14 mouse cellular contexts compared by ENCODE assay signal in the genomic region with DNA sequence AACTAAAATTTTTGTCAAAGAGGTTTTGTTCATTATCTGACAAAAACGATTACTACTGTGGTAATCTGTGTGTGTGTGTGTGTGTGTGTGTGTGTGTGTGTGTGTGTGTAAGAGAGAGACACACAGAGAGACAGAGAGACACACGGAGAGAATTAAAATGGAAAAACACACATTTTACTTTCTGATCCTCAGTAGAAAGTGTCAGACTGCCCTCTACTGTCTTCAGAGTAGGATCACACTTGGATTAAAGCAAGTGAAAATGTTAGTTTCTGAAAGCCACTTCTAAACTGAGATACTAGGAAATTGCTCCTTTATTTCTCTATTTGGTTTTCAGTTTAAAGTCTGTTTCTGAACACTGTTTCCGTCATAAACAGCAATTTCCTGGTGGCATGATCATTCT. TPM values are rescaled to one million over a fixed set of nuclear protein-coding genes. Genes with fewer than 3 reads are reported as not detected.
DNase-seq lines count a peak whose midpoint lies in the region; ATAC-seq and TF ChIP-seq lines count a peak whose summit lies in the region.
"Had no signal": no experiment of that assay in that cellular context is flagged by ENCODE, and none has a peak within 500 bp of the region (broad histone marks: within the 10 kb centered on the region; RNA-seq: fewer than 3 reads in every experiment).

No protein-coding gene starts in this region.

- no peaks in the 10 kb centered on the region for H3K79me2 ChIP-seq in liver, adult 2 months (ENCODE audit: control insufficient read depth, insufficient read depth, low read length)

- TF ChIP-seq CTCF in liver, adult 2 months (IDR thresholded peaks at IDR 0.05; ENCODE audit: low read depth, low read length) = 0 out of 2 replicates have a peak, but pooled peaks have one; percentile 30

- no peak for TF ChIP-seq POLR2A in liver, adult 2 months (IDR thresholded peaks at IDR 0.05; ENCODE audit: extremely low read depth, insufficient read depth, low read length)

- H3K9me3 ChIP-seq in forebrain, embryonic 14.5 days (replicated peaks; ENCODE audit: control insufficient read depth, low read length) = no peaks in the 10 kb centered on the region
- H3K9me3 ChIP-seq in forebrain, embryonic 11.5 days (ENCODE audit: control insufficient read depth, low read length) = no peaks in the 10 kb centered on the region
- no peaks in the 10 kb centered on the region for H3K9me3 ChIP-seq in liver, embryonic 11.5 days (ENCODE audit: control insufficient read depth, low read length)
- no peaks in the 10 kb centered on the region for H3K9me3 ChIP-seq in embryonic facial prominence, embryonic 14.5 days (ENCODE audit: control insufficient read depth, low read length)
- H3K9me3 ChIP-seq in kidney, embryonic 16.5 days (ENCODE audit: low read length) = no peaks in the 10 kb centered on the region
- H3K9me3 ChIP-seq: liver, embryonic 13.5 days; megakaryocyte, embryonic 14.5 days had no signal

- no peaks in the 10 kb centered on the region for H3K4me1 ChIP-seq in forebrain, embryonic 14.5 days (ENCODE audit: control insufficient read depth, insufficient read depth, low read length)
- no peaks in the 10 kb centered on the region for H3K4me1 ChIP-seq in forebrain, embryonic 11.5 days (replicated peaks; ENCODE audit: control insufficient read depth, insufficient read depth, low read length)
- H3K4me1 ChIP-seq in liver, adult 2 months (ENCODE audit: control insufficient read depth, insufficient read depth, low read length) = no peaks in the 10 kb centered on the region
- H3K4me1 ChIP-seq in liver, embryonic 11.5 days (replicated peaks; ENCODE audit: control insufficient read depth, insufficient read depth, low read length) = no peaks in the 10 kb centered on the region
- no peaks in the 10 kb centered on the region for H3K4me1 ChIP-seq in embryonic facial prominence, embryonic 14.5 days (ENCODE audit: control insufficient read depth, insufficient read depth, low read length)
- H3K4me1 ChIP-seq in kidney, embryonic 16.5 days (ENCODE audit: insufficient read depth, low read length) = no peaks in the 10 kb centered on the region
- H3K4me1 ChIP-seq: liver, embryonic 13.5 days; megakaryocyte, embryonic 14.5 days had no signal

- peak; percentile 61 for DNase-seq in forebrain, embryonic 14.5 days (ENCODE audit: low spot score)
- no peak for DNase-seq in forebrain, embryonic 11.5 days (ENCODE audit: low spot score)
- DNase-seq in liver, adult 2 months (ENCODE audit: extremely low read depth, low read depth, low spot score) = peak; percentile 16
- no peak for DNase-seq in liver, embryonic 11.5 days (ENCODE audit: low spot score)
- DNase-seq in MEL-GATA-1-ER (ENCODE audit: extremely low read depth, low read depth) = peak; percentile 47
- DNase-seq in embryonic facial prominence, embryonic 14.5 days (ENCODE audit: low spot score) = peak; percentile 6
- DNase-seq in gastrocnemius, postnatal 10 days = no peak
- DNase-seq: cerebellum, adult 11 months; heart, adult 18-20 months; liver, embryonic 13.5 days had no signal

- H3K27ac ChIP-seq in forebrain, embryonic 14.5 days (ENCODE audit: low read depth, low read length) = no peak overlapping the region
- H3K27ac ChIP-seq in forebrain, embryonic 11.5 days (ENCODE audit: low read depth, low read length) = no peak overlapping the region
- no peak overlapping the region for H3K27ac ChIP-seq in liver, adult 2 months (replicated peaks; ENCODE audit: insufficient read depth, low read depth, low read length)
- H3K27ac ChIP-seq in liver, embryonic 11.5 days (ENCODE audit: low read depth, low read length) = no peak overlapping the region
- no peak overlapping the region for H3K27ac ChIP-seq in embryonic facial prominence, embryonic 14.5 days (replicated peaks; ENCODE audit: low read depth, low read length)
- no peak overlapping the region for H3K27ac ChIP-seq in kidney, embryonic 16.5 days (ENCODE audit: low read length)
- H3K27ac ChIP-seq: liver, embryonic 13.5 days had no signal

- no peak overlapping the region for H3K4me3 ChIP-seq in forebrain, embryonic 14.5 days (ENCODE audit: low read depth, low read length)
- no peak overlapping the region for H3K4me3 ChIP-seq in forebrain, embryonic 11.5 days (ENCODE audit: low read depth, low read length)
- no peak overlapping the region for H3K4me3 ChIP-seq in liver, adult 2 months (ENCODE audit: insufficient read depth, low read depth, low read length)
- H3K4me3 ChIP-seq in liver, embryonic 11.5 days (ENCODE audit: low read depth, low read length) = no peak overlapping the region
- no peak overlapping the region for H3K4me3 ChIP-seq in embryonic facial prominence, embryonic 14.5 days (ENCODE audit: low read depth, low read length)
- H3K4me3 ChIP-seq in kidney, embryonic 16.5 days (ENCODE audit: low read length) = no peak overlapping the region
- H3K4me3 ChIP-seq: liver, embryonic 13.5 days; megakaryocyte, embryonic 14.5 days had no signal

- no peak for ATAC-seq in forebrain, embryonic 14.5 days
- no peak for ATAC-seq in forebrain, embryonic 11.5 days (replicated peaks; ENCODE audit: low FRiP score)
- no peak for ATAC-seq in liver, embryonic 11.5 days (replicated peaks; ENCODE audit: low FRiP score)
- ATAC-seq in embryonic facial prominence, embryonic 14.5 days (ENCODE audit: low read depth) = no peak
- no peak for ATAC-seq in kidney, embryonic 16.5 days (ENCODE audit: low FRiP score, low TSS enrichment)

- H3K27me3 ChIP-seq in forebrain, embryonic 14.5 days (replicated peaks; ENCODE audit: control insufficient read depth, insufficient read depth, low read length) = no peaks in the 10 kb centered on the region
- no peaks in the 10 kb centered on the region for H3K27me3 ChIP-seq in forebrain, embryonic 11.5 days (ENCODE audit: control insufficient read depth, insufficient read depth, low read length)
- H3K27me3 ChIP-seq in liver, adult 2 months (ENCODE audit: control insufficient read depth, insufficient read depth, low read length) = no peaks in the 10 kb centered on the region
- H3K27me3 ChIP-seq in liver, embryonic 11.5 days (replicated peaks; ENCODE audit: control insufficient read depth, insufficient read depth, low read length) = no peaks in the 10 kb centered on the region
- no peaks in the 10 kb centered on the region for H3K27me3 ChIP-seq in embryonic facial prominence, embryonic 14.5 days (replicated peaks; ENCODE audit: control insufficient read depth, insufficient read depth, low read length)
- H3K27me3 ChIP-seq in kidney, embryonic 16.5 days (ENCODE audit: insufficient read depth, low read length) = no peaks in the 10 kb centered on the region
- H3K27me3 ChIP-seq: liver, embryonic 13.5 days; megakaryocyte, embryonic 14.5 days had no signal

- H3K36me3 ChIP-seq in forebrain, embryonic 14.5 days (ENCODE audit: control insufficient read depth, insufficient read depth, low read length) = no peaks in the 10 kb centered on the region
- no peaks in the 10 kb centered on the region for H3K36me3 ChIP-seq in forebrain, embryonic 11.5 days (ENCODE audit: control insufficient read depth, insufficient read depth, low read length)
- H3K36me3 ChIP-seq in liver, adult 2 months (ENCODE audit: control insufficient read depth, insufficient read depth, low read length) = no peaks in the 10 kb centered on the region
- H3K36me3 ChIP-seq in liver, embryonic 11.5 days (ENCODE audit: control insufficient read depth, insufficient read depth, low read length) = no peaks in the 10 kb centered on the region
- H3K36me3 ChIP-seq in embryonic facial prominence, embryonic 14.5 days (ENCODE audit: control insufficient read depth, insufficient read depth, low read length) = no peaks in the 10 kb centered on the region
- no peaks in the 10 kb centered on the region for H3K36me3 ChIP-seq in kidney, embryonic 16.5 days (ENCODE audit: insufficient read depth, low read length)
- H3K36me3 ChIP-seq: liver, embryonic 13.5 days had no signal

- WGBS in forebrain, embryonic 14.5 days = 32% methylated on average over 3 of the region's 3 CpGs
- 31% methylated on average over 3 of the region's 3 CpGs for whole genome bisulfite sequencing in forebrain, embryonic 11.5 days
- WGBS in liver, adult 2 months = 12% methylated on average over 3 of the region's 3 CpGs
- WGBS in liver, embryonic 11.5 days = 28% methylated on average over 3 of the region's 3 CpGs
- WGBS in embryonic facial prominence, embryonic 14.5 days = 27% methylated on average over 3 of the region's 3 CpGs
- 32% methylated on average over 3 of the region's 3 CpGs for WGBS in kidney, embryonic 16.5 days

- H3K9ac ChIP-seq in forebrain, embryonic 14.5 days (ENCODE audit: low read length) = no peak overlapping the region
- no peak overlapping the region for H3K9ac ChIP-seq in forebrain, embryonic 11.5 days (ENCODE audit: low read length)
- no peak overlapping the region for H3K9ac ChIP-seq in liver, adult 2 months (ENCODE audit: low read depth, low read length)
- H3K9ac ChIP-seq in liver, embryonic 11.5 days (ENCODE audit: low read depth, low read length) = no peak overlapping the region
- H3K9ac ChIP-seq in embryonic facial prominence, embryonic 14.5 days (ENCODE audit: low read depth, low read length) = no peak overlapping the region
- no peak overlapping the region for H3K9ac ChIP-seq in kidney, embryonic 16.5 days (replicated peaks; ENCODE audit: low read length)
- H3K9ac ChIP-seq: liver, embryonic 13.5 days had no signal

- no peak overlapping the region for H3K4me2 ChIP-seq in forebrain, embryonic 14.5 days (ENCODE audit: low read length)
- H3K4me2 ChIP-seq in forebrain, embryonic 11.5 days (ENCODE audit: low read depth, low read length, severe bottlenecking) = no peak overlapping the region
- no peak overlapping the region for H3K4me2 ChIP-seq in liver, embryonic 11.5 days
- no peak overlapping the region for H3K4me2 ChIP-seq in embryonic facial prominence, embryonic 14.5 days (ENCODE audit: low read depth, low read length)
- no peak overlapping the region for H3K4me2 ChIP-seq in kidney, embryonic 16.5 days (replicated peaks; ENCODE audit: low read depth, low read length)
- H3K4me2 ChIP-seq: liver, embryonic 13.5 days had no signal

RNA-seq across cellular contexts. Expression of gene Cylc1, which starts 57.3 kb away (rescaled TPM):
- polyA plus RNA-seq in forebrain, embryonic 14.5 days (2014; fragmentation: Nextera tagmentation; extraction: Ambion mirVana) = not detected in 2 replicates
- not detected in 2 replicates for polyA plus RNA-seq in forebrain, embryonic 11.5 days (2014; fragmentation: Nextera tagmentation; extraction: Ambion mirVana)
- not detected in 2 replicates for total RNA-seq in liver, adult 2 months (2014; rRNA removed)
- polyA plus RNA-seq in liver, adult 2 months (2012; rRNA removed) = not detected in 2 replicates
- polyA plus RNA-seq in liver, embryonic 11.5 days (2014; fragmentation: Nextera tagmentation; extraction: Ambion mirVana) = not detected in 2 replicates
- not detected in 2 replicates for polyA plus RNA-seq in embryonic facial prominence, embryonic 14.5 days (2014; fragmentation: Nextera tagmentation; extraction: Ambion mirVana)
- not detected in 2 replicates for polyA plus RNA-seq in kidney, embryonic 16.5 days (2015; fragmentation: Nextera tagmentation; extraction: Ambion mirVana)
- not detected for total RNA-seq in gastrocnemius, postnatal 10 days (2021)
- total RNA-seq: heart, adult 18-20 months; hematopoietic stem cell, adult 5-6 weeks; layer of hippocampus, adult 18-20 months had no signal
- polyA plus RNA-seq: liver, embryonic 13.5 days had no signal

Comparison
In these comparisons a context has a peak if more than half of its experiments do, and no peak if none do; other contexts are left out.
1. DNase-seq: peak in forebrain, embryonic 14.5 days (single experiment), liver, adult 2 months (single experiment), MEL-GATA-1-ER (single experiment) and embryonic facial prominence, embryonic 14.5 days (single experiment); none in forebrain, embryonic 11.5 days (single experiment), liver, embryonic 11.5 days (single experiment) and gastrocnemius, postnatal 10 days (single experiment).